Mouse (Mus musculus): ENCODE measurements around the gene Tdp1. TPM values are rescaled to one million over a fixed set of nuclear protein-coding genes. Genes with fewer than 3 reads are reported as not detected.

Tdp1 gene
- polyA plus RNA-seq, 1 experiment from 2014 or later: 43.9 TPM

GRCm38 (mm10) chr12:99973659-99974058 lies 89.3 kb downstream of the Tdp1 start:
- peaks cover 4% of the 10 kb centered on the region for H3K9me3 ChIP-seq (ENCODE audit: control insufficient read depth, low read length)
- ATAC-seq: no peak
- WGBS: 71% methylated on average over 1 of the region's 1 CpGs
- H3K27ac ChIP-seq (ENCODE audit: low read length): no peak overlapping the region
- no peaks in the 10 kb centered on the region for H3K4me1 ChIP-seq (ENCODE audit: control insufficient read depth, insufficient read depth, low read length)
- peaks cover 9% of the 10 kb centered on the region for H3K27me3 ChIP-seq (replicated peaks; ENCODE audit: control insufficient read depth, insufficient read depth, low read length)
- H3K9ac ChIP-seq (ENCODE audit: low read depth, low read length): no peak overlapping the region
- no peaks in the 10 kb centered on the region for H3K36me3 ChIP-seq (ENCODE audit: control insufficient read depth, insufficient read depth, low read length)
- no peak overlapping the region for H3K4me3 ChIP-seq (ENCODE audit: low read length)
- no peak overlapping the region for H3K4me2 ChIP-seq (ENCODE audit: low read depth, low read length)

- 82% methylated on average over 4 of the region's 4 CpGs for WGBS
- no peak overlapping the region for H3K9ac ChIP-seq (ENCODE audit: low read depth, low read length)
- ATAC-seq: no peak
Measured at GRCm38 (mm10) chr12:99979541-99979940, 95.2 kb downstream of the Tdp1 start.

GRCm38 (mm10) chr12:99986797-99987196 lies 102.5 kb downstream of the Tdp1 start:
- no peak overlapping the region for H3K4me3 ChIP-seq (ENCODE audit: low read length)
- H3K4me1 ChIP-seq (ENCODE audit: control insufficient read depth, insufficient read depth, low read length): no peaks in the 10 kb centered on the region
- no peaks in the 10 kb centered on the region for H3K36me3 ChIP-seq (ENCODE audit: control insufficient read depth, insufficient read depth, low read length)
- ATAC-seq: no peak
- no peak overlapping the region for H3K27ac ChIP-seq (ENCODE audit: low read length)
- no peak overlapping the region for H3K9ac ChIP-seq (ENCODE audit: low read depth, low read length)
- 90% methylated on average over 5 of the region's 5 CpGs for WGBS
- no peaks in the 10 kb centered on the region for H3K9me3 ChIP-seq (ENCODE audit: control insufficient read depth, low read length)
- no peak overlapping the region for H3K4me2 ChIP-seq (ENCODE audit: low read depth, low read length)
- no peaks in the 10 kb centered on the region for H3K27me3 ChIP-seq (replicated peaks; ENCODE audit: control insufficient read depth, insufficient read depth, low read length)

More at GRCm38 (mm10) chr12:99979541-99979940, 95.2 kb downstream of the Tdp1 start:
- Histone ChIP-seq H3K27me3 (replicated peaks; ENCODE audit: control insufficient read depth, insufficient read depth, low read length) (no peaks in the 10 kb centered on the region), H3K4me2 (ENCODE audit: low read depth, low read length) (no peak overlapping the region), H3K4me1 (ENCODE audit: control insufficient read depth, insufficient read depth, low read length) (no peaks in the 10 kb centered on the region), H3K27ac (ENCODE audit: low read length) (no peak overlapping the region), H3K36me3 (ENCODE audit: control insufficient read depth, insufficient read depth, low read length) (no peaks in the 10 kb centered on the region), H3K4me3 (ENCODE audit: low read length) (no peak overlapping the region), H3K9me3 (ENCODE audit: control insufficient read depth, low read length) (no peaks in the 10 kb centered on the region; the same call in 1 of the 2 replicates)

- Histone ChIP-seq H3K4me3 (ENCODE audit: low read length) (no peak overlapping the region), H3K36me3 (ENCODE audit: control insufficient read depth, insufficient read depth, low read length) (no peaks in the 10 kb centered on the region), H3K4me1 (ENCODE audit: control insufficient read depth, insufficient read depth, low read length) (no peaks in the 10 kb centered on the region), H3K27ac (ENCODE audit: low read length) (no peak overlapping the region), H3K4me2 (ENCODE audit: low read depth, low read length) (no peak overlapping the region), H3K27me3 (replicated peaks; ENCODE audit: control insufficient read depth, insufficient read depth, low read length) (no peaks in the 10 kb centered on the region), H3K9ac (ENCODE audit: low read depth, low read length) (no peak overlapping the region), H3K9me3 (ENCODE audit: control insufficient read depth, low read length) (no peaks in the 10 kb centered on the region)
- no peak for ATAC-seq
- WGBS: 65% methylated on average over 2 of the region's 2 CpGs
Measured at GRCm38 (mm10) chr12:99988144-99988543, 103.8 kb downstream of the Tdp1 start.

GRCm38 (mm10) chr12:99992362-99992862 lies 108.1 kb downstream of the Tdp1 start:
- Histone ChIP-seq H3K36me3 (ENCODE audit: control insufficient read depth, insufficient read depth, low read length) (no peaks in the 10 kb centered on the region), H3K4me2 (ENCODE audit: low read depth, low read length) (no peak overlapping the region), H3K4me3 (ENCODE audit: low read length) (no peak overlapping the region), H3K4me1 (ENCODE audit: control insufficient read depth, insufficient read depth, low read length) (no peaks in the 10 kb centered on the region), H3K9ac (ENCODE audit: low read depth, low read length) (no peak overlapping the region), H3K9me3 (ENCODE audit: control insufficient read depth, low read length) (no peaks in the 10 kb centered on the region), H3K27me3 (replicated peaks; ENCODE audit: control insufficient read depth, insufficient read depth, low read length) (no peaks in the 10 kb centered on the region), H3K27ac (ENCODE audit: low read length) (no peak overlapping the region)
- no peak for ATAC-seq
- 87% methylated on average over 11 of the region's 11 CpGs for WGBS

- H3K9me3 ChIP-seq (ENCODE audit: control insufficient read depth, low read length): no peaks in the 10 kb centered on the region
Measured at GRCm38 (mm10) chr12:99993146-99993890, 109.0 kb downstream of the Tdp1 start.

GRCm38 (mm10) chr12:99995951-99996350 lies 111.6 kb downstream of the Tdp1 start:
- ATAC-seq: no peak
- no peaks in the 10 kb centered on the region for H3K9me3 ChIP-seq (ENCODE audit: control insufficient read depth, low read length)
- H3K4me2 ChIP-seq (ENCODE audit: low read depth, low read length): no peak overlapping the region
- H3K4me1 ChIP-seq (ENCODE audit: control insufficient read depth, insufficient read depth, low read length): no peaks in the 10 kb centered on the region
- no peaks in the 10 kb centered on the region for H3K27me3 ChIP-seq (replicated peaks; ENCODE audit: control insufficient read depth, insufficient read depth, low read length)
- H3K36me3 ChIP-seq (ENCODE audit: control insufficient read depth, insufficient read depth, low read length): no peaks in the 10 kb centered on the region
- no peak overlapping the region for H3K4me3 ChIP-seq (ENCODE audit: low read length)
- 88% methylated on average over 5 of the region's 5 CpGs for WGBS
- H3K27ac ChIP-seq (ENCODE audit: low read length): no peak overlapping the region
- no peak overlapping the region for H3K9ac ChIP-seq (ENCODE audit: low read depth, low read length)

More at GRCm38 (mm10) chr12:99993146-99993890, 109.0 kb downstream of the Tdp1 start:
- H3K4me2 ChIP-seq (ENCODE audit: low read depth, low read length): no peak overlapping the region
- no peaks in the 10 kb centered on the region for H3K4me1 ChIP-seq (ENCODE audit: control insufficient read depth, insufficient read depth, low read length)
- no peaks in the 10 kb centered on the region for H3K36me3 ChIP-seq (ENCODE audit: control insufficient read depth, insufficient read depth, low read length)
- no peak overlapping the region for H3K4me3 ChIP-seq (ENCODE audit: low read length)
- no peaks in the 10 kb centered on the region for H3K27me3 ChIP-seq (replicated peaks; ENCODE audit: control insufficient read depth, insufficient read depth, low read length)
- no peak overlapping the region for H3K27ac ChIP-seq (ENCODE audit: low read length)
- no peak overlapping the region for H3K9ac ChIP-seq (ENCODE audit: low read depth, low read length)
- no peak for ATAC-seq
- 81% methylated on average over 10 of the region's 10 CpGs for WGBS

- no peak overlapping the region for H3K4me2 ChIP-seq (ENCODE audit: low read depth, low read length)
- H3K4me1 ChIP-seq (ENCODE audit: control insufficient read depth, insufficient read depth, low read length): 0 out of 2 replicates have a peak, but pooled peaks cover 2% of the 10 kb centered on the region
- no peaks in the 10 kb centered on the region for H3K36me3 ChIP-seq (ENCODE audit: control insufficient read depth, insufficient read depth, low read length)
- no peaks in the 10 kb centered on the region for H3K27me3 ChIP-seq (replicated peaks; ENCODE audit: control insufficient read depth, insufficient read depth, low read length)
- WGBS: 80% methylated on average over 5 of the region's 5 CpGs
- H3K9me3 ChIP-seq (ENCODE audit: control insufficient read depth, low read length): no peaks in the 10 kb centered on the region
- H3K27ac ChIP-seq (ENCODE audit: low read length): no peak overlapping the region
- no peak overlapping the region for H3K9ac ChIP-seq (ENCODE audit: low read depth, low read length)
- no peak overlapping the region for H3K4me3 ChIP-seq (ENCODE audit: low read length)
- ATAC-seq: no peak
Measured at GRCm38 (mm10) chr12:99999726-100000125, 115.4 kb downstream of the Tdp1 start.

GRCm38 (mm10) chr12:100000381-100000780 lies 116.1 kb downstream of the Tdp1 start:
- Histone ChIP-seq H3K27me3 (replicated peaks; ENCODE audit: control insufficient read depth, insufficient read depth, low read length) (no peaks in the 10 kb centered on the region), H3K9ac (ENCODE audit: low read depth, low read length) (no peak overlapping the region), H3K4me2 (ENCODE audit: low read depth, low read length) (no peak overlapping the region), H3K27ac (ENCODE audit: low read length) (no peak overlapping the region), H3K4me3 (ENCODE audit: low read length) (no peak overlapping the region), H3K9me3 (ENCODE audit: control insufficient read depth, low read length) (no peaks in the 10 kb centered on the region), H3K4me1 (ENCODE audit: control insufficient read depth, insufficient read depth, low read length) (0 out of 2 replicates have a peak, but pooled peaks cover 2% of the 10 kb centered on the region), H3K36me3 (ENCODE audit: control insufficient read depth, insufficient read depth, low read length) (no peaks in the 10 kb centered on the region)
- 79% methylated on average over 7 of the region's 7 CpGs for WGBS
- ATAC-seq: no peak

All from intestine, embryonic 16.5 days (tissue).